Mouse (Mus musculus): Measurements from ENCODE around the gene Zfp109.

- no peak for TF ChIP-seq CTCF (IDR thresholded peaks at IDR 0.05; ENCODE audit: borderline replicate concordance, insufficient read depth, low read length)
- TF ChIP-seq POLR2A (IDR thresholded peaks at IDR 0.05; ENCODE audit: low read depth, low read length) = no peak
Measured at GRCm38 (mm10) chr7:24268176-24269155, 31.1 kb upstream of the Zfp109 start.
